Mouse (Mus musculus): ENCODE data around the gene Vdr. TPM values are rescaled to one million over a fixed set of nuclear protein-coding genes. Genes with fewer than 3 reads are reported as not detected.

Gene Vdr
- polyA plus RNA-seq, 2 experiments = 0.11 to 0.15 TPM

GRCm38 (mm10) chr15:97826588-97827261 lies 83.7 kb downstream of the Vdr start:
- H3K4me2 ChIP-seq (ENCODE audit: low read depth) = peak overlapping the region; percentile 84
- no peaks in the 10 kb centered on the region for H3K36me3 ChIP-seq (replicated peaks; ENCODE audit: control insufficient read depth, insufficient read depth, low read depth)
- ATAC-seq (ENCODE audit: insufficient read depth) = no peak
- no peak overlapping the region for H3K4me3 ChIP-seq (ENCODE audit: insufficient read depth in 1 of 2, low read depth in 2 of 2, low read length in 2 of 2)
- H3K9ac ChIP-seq (replicated peaks) = no peak overlapping the region
- TF ChIP-seq CTCF (IDR thresholded peaks at IDR 0.05; ENCODE audit: low read depth) (no peak), EP300 (IDR thresholded peaks at IDR 0.05; ENCODE audit: low read depth) (no peak)
- no peaks in the 10 kb centered on the region for H3K9me3 ChIP-seq (ENCODE audit: control insufficient read depth, low read length)
- no peak for DNase-seq (ENCODE audit: low read depth in 3 of 3, low spot score in 3 of 3)
- H3K27me3 ChIP-seq (ENCODE audit: control insufficient read depth, insufficient read depth, low read length) = no peaks in the 10 kb centered on the region; the same call in 1 of the 2 replicates
- no peak overlapping the region for H3K27ac ChIP-seq
- H3K4me1 ChIP-seq (replicated peaks; ENCODE audit: control insufficient read depth in 2 of 2, insufficient read depth in 2 of 2, low read length in 1 of 2) = peaks cover 13 to 54% of the 10 kb centered on the region in 2 experiments
- WGBS (ENCODE audit: insufficient replicate concordance) = 50% methylated on average over 5 of the region's 5 CpGs

GRCm38 (mm10) chr15:97825941-97826587 lies 84.4 kb downstream of the Vdr start:
- H3K4me2 ChIP-seq (ENCODE audit: low read depth) = peak overlapping the region; percentile 84
- H3K36me3 ChIP-seq (replicated peaks; ENCODE audit: control insufficient read depth, insufficient read depth, low read depth) = no peaks in the 10 kb centered on the region
- no peaks in the 10 kb centered on the region for H3K9me3 ChIP-seq (ENCODE audit: control insufficient read depth, low read length)
- H3K27ac ChIP-seq = no peak overlapping the region
- H3K4me3 ChIP-seq (ENCODE audit: insufficient read depth in 1 of 2, low read depth in 2 of 2, low read length in 2 of 2) = peak overlapping the region in 1 of 2 experiments; percentile 55; a peak in 1 of 4 replicates
- ATAC-seq (ENCODE audit: insufficient read depth) = no peak; the same call in 1 of the 2 replicates
- no peak for DNase-seq (ENCODE audit: low read depth in 3 of 3, low spot score in 3 of 3)
- no peak for TF ChIP-seq EP300 (IDR thresholded peaks at IDR 0.05; ENCODE audit: low read depth)
- TF ChIP-seq CTCF (IDR thresholded peaks at IDR 0.05; ENCODE audit: low read depth) = no peak
- H3K9ac ChIP-seq (replicated peaks) = 0 out of 2 replicates have a peak overlapping the region, but pooled peaks have one; percentile 0
- H3K27me3 ChIP-seq (ENCODE audit: control insufficient read depth, insufficient read depth, low read length) = no peaks in the 10 kb centered on the region
- peaks cover 13 to 54% of the 10 kb centered on the region in 2 experiments for H3K4me1 ChIP-seq (replicated peaks; ENCODE audit: control insufficient read depth in 2 of 2, insufficient read depth in 2 of 2, low read length in 1 of 2)
- WGBS (ENCODE audit: insufficient replicate concordance) = 8% methylated on average over 12 of the region's 12 CpGs

GRCm38 (mm10) chr15:97825071-97825940 lies 85.1 kb downstream of the Vdr start:
- peak overlapping the region; percentile 35; the same call in 1 of the 2 replicates for H3K27ac ChIP-seq
- DNase-seq (ENCODE audit: low read depth in 3 of 3, low spot score in 3 of 3) = peak; percentile 54 to 71 (median 55)
- H3K4me2 ChIP-seq (ENCODE audit: low read depth) = peak overlapping the region; percentile 84
- TF ChIP-seq CTCF (IDR thresholded peaks at IDR 0.05; ENCODE audit: low read depth) (peak; percentile 79), EP300 (IDR thresholded peaks at IDR 0.05; ENCODE audit: low read depth) (no peak)
- no peaks in the 10 kb centered on the region for H3K27me3 ChIP-seq (ENCODE audit: control insufficient read depth, insufficient read depth, low read length)
- WGBS (ENCODE audit: insufficient replicate concordance) = 6% methylated on average over 29 of the region's 29 CpGs
- peaks cover 13 to 54% of the 10 kb centered on the region in 2 experiments for H3K4me1 ChIP-seq (replicated peaks; ENCODE audit: control insufficient read depth in 2 of 2, insufficient read depth in 2 of 2, low read length in 1 of 2)
- H3K9ac ChIP-seq (replicated peaks) = peak overlapping the region; percentile 69
- peak; percentile 74 for ATAC-seq (ENCODE audit: insufficient read depth)
- no peaks in the 10 kb centered on the region for H3K36me3 ChIP-seq (replicated peaks; ENCODE audit: control insufficient read depth, insufficient read depth, low read depth)
- peak overlapping the region; percentile 52 to 55 for H3K4me3 ChIP-seq (ENCODE audit: insufficient read depth in 1 of 2, low read depth in 2 of 2, low read length in 2 of 2)
- H3K9me3 ChIP-seq (ENCODE audit: control insufficient read depth, low read length) = no peaks in the 10 kb centered on the region

- Histone ChIP-seq H3K4me3 (ENCODE audit: insufficient read depth in 1 of 2, low read depth in 2 of 2, low read length in 2 of 2) (no peak overlapping the region), H3K27ac (no peak overlapping the region), H3K4me1 (replicated peaks; ENCODE audit: control insufficient read depth in 2 of 2, insufficient read depth in 2 of 2, low read length in 1 of 2) (peaks cover 13 to 45% of the 10 kb centered on the region in 2 experiments), H3K4me2 (ENCODE audit: low read depth) (no peak overlapping the region), H3K36me3 (replicated peaks; ENCODE audit: control insufficient read depth, insufficient read depth, low read depth) (no peaks in the 10 kb centered on the region), H3K9me3 (ENCODE audit: control insufficient read depth, low read length) (no peaks in the 10 kb centered on the region), H3K9ac (replicated peaks) (no peak overlapping the region), H3K27me3 (ENCODE audit: control insufficient read depth, insufficient read depth, low read length) (no peaks in the 10 kb centered on the region)
- DNase-seq (ENCODE audit: low read depth in 3 of 3, low spot score in 3 of 3) (no peak), ATAC-seq (ENCODE audit: insufficient read depth) (no peak)
- TF ChIP-seq EP300 (IDR thresholded peaks at IDR 0.05; ENCODE audit: low read depth) (no peak), CTCF (IDR thresholded peaks at IDR 0.05; ENCODE audit: low read depth) (no peak)
- WGBS (ENCODE audit: insufficient replicate concordance) = 73% methylated on average over 6 of the region's 6 CpGs
These were observed 86.4 kb downstream of the Vdr start for GRCm38 (mm10) chr15:97824042-97824441.

Measured in liver, embryonic 14.5 days (tissue).